Mouse (Mus musculus) liver, postnatal 0 days (tissue): ENCODE measurements around the gene Gpr89. TPM values are rescaled to one million over a fixed set of nuclear protein-coding genes. Genes with fewer than 3 reads are reported as not detected.
A peak's percentile ranks its signal among the peaks of the same experiment; 100 is the strongest.

Source experiments
- ATAC-seq: fragments of 200-750 bp; cut with Nextera tagmentation; 2 replicates; pipeline ENCODE4 v1.8.0; 2017; ENCODE audit warnings: mild to moderate bottlenecking, moderate library complexity
- DNase-seq: peaks from one replicate; pipeline ENCODE4 v3.0.0-alpha.2; 2016
- H3K27ac ChIP-seq: fragments of 300-500 bp; sonication (generic); 2 replicates; pipeline ENCODE4 v1.5.1; 2014; ENCODE audit warnings: antibody characterized with exemption, moderate library complexity, mild to moderate bottlenecking, low read depth
- H3K27me3 ChIP-seq: fragments of 300-500 bp; sonication (generic); 2 replicates; pipeline ENCODE4 v1.6.1; 2014; ENCODE audit warnings: low read length, control low read depth, mixed read lengths; ENCODE audit not compliant: insufficient read depth
- H3K36me3 ChIP-seq: fragments of 300-500 bp; sonication (generic); replicated peaks from 2 replicates; pipeline ENCODE4 v1.6.1; 2014; ENCODE audit warnings: mild to moderate bottlenecking, control low read depth, low read length, moderate library complexity, mixed read lengths; ENCODE audit not compliant: insufficient read depth
- H3K4me1 ChIP-seq: fragments of 300-500 bp; sonication (generic); 2 replicates; pipeline ENCODE4 v1.6.1; 2014; ENCODE audit warnings: antibody characterized with exemption, mild to moderate bottlenecking, control low read depth; ENCODE audit not compliant: insufficient read depth
- H3K4me2 ChIP-seq: fragments of 300-500 bp; sonication (generic); 2 replicates; pipeline ENCODE4 v1.6.1; 2014; ENCODE audit warnings: low read depth, mild to moderate bottlenecking, low read length, moderate library complexity, mixed read lengths
- H3K4me3 ChIP-seq: fragments of 300-500 bp; sonication (generic); 2 replicates; pipeline ENCODE4 v1.5.1; 2014; ENCODE audit warnings: low read depth, low read length
- H3K9ac ChIP-seq: fragments of 300-500 bp; sonication (generic); replicated peaks from 2 replicates; pipeline ENCODE4 v1.6.1; 2014; ENCODE audit warnings: mild to moderate bottlenecking, moderate library complexity
- H3K9me3 ChIP-seq: fragments of 300-500 bp; sonication (generic); 2 replicates; pipeline ENCODE4 v1.6.1; 2016; ENCODE audit warnings: mild to moderate bottlenecking, control low read depth, low read length, mixed read lengths
- CTCF ChIP-seq: sonication (generic); IDR thresholded peaks from 2 replicates; pipeline ENCODE4 v1.5.1; 2016; ENCODE audit warnings: antibody characterized with exemption, low read depth
- EP300 ChIP-seq: IDR thresholded peaks from 2 replicates; pipeline ENCODE4 v1.6.1; 2016; ENCODE audit warnings: antibody characterized with exemption, low read depth, mild to moderate bottlenecking
- WGBS: fragments of 180-500 bp; shearing (Covaris S2); extraction: QIAGEN DNeasy Blood & Tissue Kit; methylation state at CpG from one replicate; pipeline ENCODE4 v1.1.7; 2014; ENCODE audit not compliant: insufficient replicate concordance; 5-methylcytosine and 5-hydroxymethylcytosine counted together
- polyA plus RNA-seq: library from polyadenylated mRNA; unstranded; fragments of >200 nt; fragmentation: Nextera tagmentation; extraction: Ambion mirVana; gene quantifications from 2 replicates; pipeline ENCODE4 v1.2.1, GENCODE M21; 2015

Gpr89 gene
- polyA plus RNA-seq, 1 experiment from 2014 or later: 21.1 TPM

- Histone ChIP-seq H3K4me1 (no peaks in the 10 kb centered on the region), H3K27ac (no peak overlapping the region), H3K4me3 (no peak overlapping the region), H3K36me3 (peaks cover 22% of the 10 kb centered on the region), H3K9me3 (no peaks in the 10 kb centered on the region), H3K4me2 (no peak overlapping the region), H3K27me3 (no peaks in the 10 kb centered on the region), H3K9ac (no peak overlapping the region)
- no peak for TF ChIP-seq EP300
- TF ChIP-seq CTCF: no peak
- DNase-seq (no peak), ATAC-seq (no peak)
- 86% methylated on average over 3 of the region's 3 CpGs for WGBS
These were observed 37.3 kb downstream of the Gpr89 start for GRCm38 (mm10) chr3:96867863-96868262.

GRCm38 (mm10) chr3:96860498-96860897, 44.6 kb downstream of the Gpr89 start:
- DNase-seq (no peak), ATAC-seq (no peak)
- Histone ChIP-seq H3K36me3 (no peaks in the 10 kb centered on the region; the same call in 1 of the 2 replicates), H3K4me2 (no peak overlapping the region), H3K4me1 (no peaks in the 10 kb centered on the region), H3K4me3 (no peak overlapping the region), H3K9ac (no peak overlapping the region), H3K27ac (no peak overlapping the region), H3K9me3 (no peaks in the 10 kb centered on the region), H3K27me3 (no peaks in the 10 kb centered on the region)
- 86% methylated on average over 5 of the region's 5 CpGs for WGBS
- TF ChIP-seq EP300: no peak
- TF ChIP-seq CTCF: no peak

DNA sequence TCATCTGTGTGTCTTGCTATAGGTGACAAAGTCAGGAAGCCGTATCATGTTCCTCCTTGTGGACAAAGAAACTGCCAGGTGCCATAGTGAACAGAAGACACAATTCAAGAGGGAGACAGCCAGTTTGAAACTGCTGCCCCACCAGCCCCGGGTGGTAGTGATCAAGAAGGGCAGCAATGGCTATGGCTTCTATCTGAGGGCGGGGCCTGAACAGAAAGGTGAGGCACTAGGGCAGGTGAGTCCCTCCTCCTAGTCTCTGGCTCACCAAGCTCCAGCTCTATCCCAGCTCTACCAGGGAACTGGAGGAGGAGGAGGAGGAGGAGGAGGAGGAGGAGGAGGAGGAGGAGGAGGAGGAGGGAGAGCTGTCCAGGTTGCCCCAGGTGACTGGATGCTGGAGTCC, 49.3 kb downstream of the Gpr89 start:
- H3K9ac ChIP-seq: no peak overlapping the region
- H3K27me3 ChIP-seq: no peaks in the 10 kb centered on the region
- ATAC-seq: no peak
- 78% methylated on average over 3 of the region's 3 CpGs for WGBS
- H3K4me1 ChIP-seq: no peaks in the 10 kb centered on the region
- TF ChIP-seq CTCF (no peak), EP300 (no peak)
- no peak for DNase-seq
- H3K36me3 ChIP-seq: no peaks in the 10 kb centered on the region; the same call in 1 of the 2 replicates
- no peaks in the 10 kb centered on the region for H3K9me3 ChIP-seq
- no peak overlapping the region for H3K4me3 ChIP-seq
- H3K27ac ChIP-seq: no peak overlapping the region
- H3K4me2 ChIP-seq: no peak overlapping the region

DNA sequence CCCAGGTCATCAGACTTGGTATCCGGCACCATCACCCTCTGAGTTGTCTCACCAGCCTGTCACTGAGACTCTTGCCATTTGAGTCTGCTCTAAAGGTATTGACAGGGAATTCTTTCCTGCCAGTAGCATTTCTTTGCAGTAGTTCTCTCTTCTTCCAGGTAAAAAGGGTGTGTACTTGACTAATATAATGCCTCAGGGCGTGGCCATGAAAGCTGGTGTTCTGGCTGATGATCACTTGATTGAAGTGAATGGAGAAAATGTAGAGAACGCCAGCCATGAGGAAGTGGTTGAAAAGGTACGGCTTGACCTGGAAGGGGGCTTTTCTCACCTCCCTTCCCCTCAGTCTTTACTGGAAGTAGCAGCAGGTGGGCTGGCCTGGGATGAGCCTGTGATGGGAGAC, 50.8 kb downstream of the Gpr89 start:
- no peaks in the 10 kb centered on the region; the same call in 1 of the 2 replicates for H3K36me3 ChIP-seq
- H3K4me2 ChIP-seq: no peak overlapping the region
- DNase-seq (no peak), ATAC-seq (no peak)
- no peak overlapping the region for H3K9ac ChIP-seq
- H3K4me3 ChIP-seq: no peak overlapping the region
- no peaks in the 10 kb centered on the region for H3K27me3 ChIP-seq
- 64% methylated on average over 4 of the region's 4 CpGs for WGBS
- H3K9me3 ChIP-seq: no peaks in the 10 kb centered on the region
- H3K4me1 ChIP-seq: no peaks in the 10 kb centered on the region
- H3K27ac ChIP-seq: no peak overlapping the region
- TF ChIP-seq EP300 (no peak), CTCF (no peak)

DNA sequence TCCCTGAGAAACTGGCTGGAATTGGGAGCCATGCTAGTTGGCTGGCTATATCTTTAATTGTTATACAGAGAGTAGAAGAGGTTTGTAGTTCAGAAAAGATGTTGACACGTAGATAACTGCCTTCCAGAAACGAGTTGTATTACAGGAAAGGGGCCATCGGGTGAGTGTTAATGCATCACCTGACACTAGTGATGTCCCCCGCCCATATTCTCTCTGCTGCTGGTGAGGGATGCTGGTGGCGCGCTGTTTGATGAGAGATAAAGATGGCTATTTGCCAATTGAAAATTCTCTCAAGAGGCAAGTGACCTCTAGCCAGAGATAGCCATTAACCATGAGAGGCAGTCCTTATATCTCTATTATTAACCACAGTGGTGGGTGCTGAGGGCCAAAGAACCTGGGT, 52.6 kb downstream of the Gpr89 start:
- WGBS: 53% methylated on average over 6 of the region's 6 CpGs
- ATAC-seq (no peak), DNase-seq (no peak)
- Histone ChIP-seq H3K27ac (no peak overlapping the region), H3K4me3 (no peak overlapping the region), H3K9me3 (no peaks in the 10 kb centered on the region), H3K4me1 (peaks cover 7% of the 10 kb centered on the region), H3K36me3 (no peaks in the 10 kb centered on the region; the same call in 1 of the 2 replicates), H3K4me2 (no peak overlapping the region), H3K9ac (no peak overlapping the region), H3K27me3 (no peaks in the 10 kb centered on the region)
- TF ChIP-seq EP300: no peak
- TF ChIP-seq CTCF: no peak

DNA sequence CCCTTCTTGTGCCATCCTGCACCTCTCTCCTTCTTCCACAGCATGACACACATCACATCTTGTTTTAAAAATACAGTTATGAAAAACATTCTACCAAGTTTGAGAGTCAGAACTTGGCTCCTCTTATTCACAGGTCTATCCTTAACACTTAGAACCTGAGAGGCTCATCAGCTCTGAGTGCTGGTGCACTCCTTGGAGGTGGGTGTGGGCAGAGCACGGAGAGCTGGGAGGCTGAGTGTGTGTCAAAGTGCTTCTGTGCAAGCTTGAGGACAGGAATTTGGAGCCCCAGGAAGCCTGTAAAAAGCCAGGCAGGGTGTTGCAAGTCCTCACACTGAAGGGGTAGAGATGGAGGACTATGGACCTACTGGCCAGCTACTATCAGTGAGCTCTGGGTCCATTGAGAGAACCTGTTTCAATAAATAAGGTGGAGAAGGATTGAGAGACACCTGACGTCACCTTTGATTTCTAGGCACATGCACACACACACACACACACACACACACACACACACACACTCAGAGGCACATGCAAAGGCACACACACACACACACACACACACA, 55.9 kb downstream of the Gpr89 start:
- ATAC-seq (peak; percentile 70), DNase-seq (no peak)
- H3K27me3 ChIP-seq: no peaks in the 10 kb centered on the region
- 55% methylated on average over 2 of the region's 2 CpGs for WGBS
- H3K4me2 ChIP-seq: no peak overlapping the region
- peaks cover 18% of the 10 kb centered on the region for H3K4me1 ChIP-seq
- H3K4me3 ChIP-seq: no peak overlapping the region
- H3K36me3 ChIP-seq: no peaks in the 10 kb centered on the region; the same call in 1 of the 2 replicates
- no peak overlapping the region for H3K27ac ChIP-seq
- TF ChIP-seq EP300: no peak
- no peak for TF ChIP-seq CTCF
- no peaks in the 10 kb centered on the region for H3K9me3 ChIP-seq
- H3K9ac ChIP-seq: no peak overlapping the region
